Mouse (Mus musculus) stomach, embryonic 14.5 days (tissue): ENCODE data around the gene Mgea5. TPM values are rescaled to one million over a fixed set of nuclear protein-coding genes. Genes with fewer than 3 reads are reported as not detected.
A peak's percentile ranks its signal among the peaks of the same experiment; 100 is the strongest.

Experiments
- ATAC-seq: fragments of 200-750 bp; cut with Nextera tagmentation; 2 replicates; pipeline ENCODE4 v1.8.0; 2017; ENCODE audit warnings: low read depth, moderate TSS enrichment; ENCODE audit not compliant: insufficient number of reproducible peaks, insufficient read depth, low FRiP score
- H3K27ac ChIP-seq: fragments of 300-500 bp; sonication (generic); 2 replicates; pipeline ENCODE4 v1.5.1; 2014; ENCODE audit warnings: mild to moderate bottlenecking, low read length, moderate library complexity, mixed read lengths
- H3K27me3 ChIP-seq: fragments of 300-500 bp; sonication (generic); 2 replicates; pipeline ENCODE4 v1.6.1; 2014; ENCODE audit warnings: low read length, control low read depth, mixed read lengths; ENCODE audit not compliant: control insufficient read depth, insufficient read depth
- H3K36me3 ChIP-seq: fragments of 300-500 bp; sonication (generic); 2 replicates; pipeline ENCODE4 v1.6.1; 2014; ENCODE audit warnings: mild to moderate bottlenecking, control low read depth, low read length, moderate library complexity, mixed read lengths; ENCODE audit not compliant: control insufficient read depth, insufficient read depth
- H3K4me1 ChIP-seq: fragments of 300-500 bp; sonication (generic); 2 replicates; pipeline ENCODE4 v1.6.1; 2014; ENCODE audit warnings: low read length, control low read depth, mixed read lengths; ENCODE audit not compliant: control insufficient read depth, insufficient read depth
- H3K4me2 ChIP-seq: fragments of 300-500 bp; sonication (generic); replicated peaks from 2 replicates; pipeline ENCODE4 v1.6.1; 2014; ENCODE audit warnings: low read depth, low read length, control low read depth
- H3K4me3 ChIP-seq: fragments of 300-500 bp; sonication (generic); 2 replicates; pipeline ENCODE4 v1.5.1; 2014; ENCODE audit warnings: low read depth, low read length, control low read depth
- H3K9ac ChIP-seq: fragments of 300-500 bp; sonication (generic); replicated peaks from 2 replicates; pipeline ENCODE4 v1.6.1; 2014; ENCODE audit warnings: low read depth, mild to moderate bottlenecking, control low read depth, low read length, moderate library complexity, mixed read lengths
- H3K9me3 ChIP-seq: fragments of 300-500 bp; sonication (generic); 2 replicates; pipeline ENCODE4 v1.6.1; 2016; ENCODE audit warnings: low read depth, low read length, control low read depth; ENCODE audit not compliant: control insufficient read depth
- WGBS: fragments of 180-500 bp; shearing (Covaris S2); extraction: QIAGEN DNeasy Blood & Tissue Kit; methylation state at CpG from one replicate; pipeline ENCODE4 v1.1.7; 2014; 5-methylcytosine and 5-hydroxymethylcytosine counted together
- polyA plus RNA-seq: library from polyadenylated mRNA; unstranded; fragments of >200 nt; fragmentation: Nextera tagmentation; extraction: Ambion mirVana; gene quantifications from 2 replicates; pipeline ENCODE4 v1.2.1, GENCODE M21; 2014

Gene Mgea5
- polyA plus RNA-seq, 1 experiment from 2014 or later: 74.8 TPM

GRCm38 (mm10) chr19:45749243-45750043, 34.2 kb downstream of the Mgea5 start, which contains the start of gene Npm3:
TSS of gene Npm3 (minus strand) at chr19:45749591.
- H3K4me2 ChIP-seq: peak within 1 kb of the TSS; percentile 95
- WGBS: 1% methylated on average over 60 of the region's 60 CpGs
- 0 out of 2 replicates have a peak within 1 kb of the TSS, but pooled peaks have one; percentile 21 for H3K27ac ChIP-seq

GRCm38 (mm10) chr19:45748691-45749242, 34.9 kb downstream of the Mgea5 start:
- H3K27ac ChIP-seq: no peak overlapping the region
- no peaks in the 10 kb centered on the region for H3K9me3 ChIP-seq
- peak; percentile 34 for ATAC-seq
- peak overlapping the region; percentile 95 for H3K4me2 ChIP-seq
- peaks cover 24% of the 10 kb centered on the region for H3K27me3 ChIP-seq
- under 1% methylated on average over 33 of the region's 33 CpGs for whole genome bisulfite sequencing
- H3K9ac ChIP-seq: peak overlapping the region; percentile 89
- peak overlapping the region; percentile 85 for H3K4me3 ChIP-seq
- H3K36me3 ChIP-seq: peaks cover 19% of the 10 kb centered on the region; the same call in 1 of the 2 replicates
- peaks cover 9% of the 10 kb centered on the region; the same call in 1 of the 2 replicates for H3K4me1 ChIP-seq

More at GRCm38 (mm10) chr19:45749243-45750043, 34.2 kb downstream of the Mgea5 start, which contains the start of gene Npm3:
- Histone ChIP-seq H3K4me1 (peaks cover 9% of the 10 kb centered on the region; the same call in 1 of the 2 replicates), H3K9me3 (no peaks in the 10 kb centered on the region), H3K27me3 (peaks cover 17% of the 10 kb centered on the region), H3K36me3 (peaks cover 26% of the 10 kb centered on the region), H3K9ac (peak within 1 kb of the TSS; percentile 89), H3K4me3 (peak within 1 kb of the TSS; percentile 85)
- ATAC-seq: peak; percentile 70

- H3K27ac ChIP-seq: no peak overlapping the region
- H3K4me2 ChIP-seq: peak overlapping the region; percentile 95
- peaks cover 15% of the 10 kb centered on the region; the same call in 1 of the 2 replicates for H3K36me3 ChIP-seq
- H3K27me3 ChIP-seq: peaks cover 29% of the 10 kb centered on the region
- H3K9me3 ChIP-seq: no peaks in the 10 kb centered on the region
- H3K4me3 ChIP-seq: peak overlapping the region; percentile 85
- peak overlapping the region; percentile 89; the same call in 1 of the 2 replicates for H3K9ac ChIP-seq
- 40% methylated on average over 9 of the region's 9 CpGs for WGBS
- peaks cover 9% of the 10 kb centered on the region; the same call in 1 of the 2 replicates for H3K4me1 ChIP-seq
- ATAC-seq: no peak
Observed at GRCm38 (mm10) chr19:45748206-45748605, 35.4 kb downstream of the Mgea5 start.

GRCm38 (mm10) chr19:45747028-45747867, 36.4 kb downstream of the Mgea5 start:
- H3K9ac ChIP-seq: no peak overlapping the region
- no peak overlapping the region for H3K27ac ChIP-seq
- peaks cover 33% of the 10 kb centered on the region for H3K27me3 ChIP-seq
- H3K4me1 ChIP-seq: peaks cover 16% of the 10 kb centered on the region
- H3K36me3 ChIP-seq: peaks cover 10% of the 10 kb centered on the region; the same call in 1 of the 2 replicates
- 20% methylated on average over 11 of the region's 11 CpGs for WGBS
- H3K4me3 ChIP-seq: no peak overlapping the region
- H3K9me3 ChIP-seq: no peaks in the 10 kb centered on the region
- H3K4me2 ChIP-seq: no peak overlapping the region
- ATAC-seq: no peak

GRCm38 (mm10) chr19:45746153-45747020, 37.2 kb downstream of the Mgea5 start:
- Histone ChIP-seq H3K9me3 (no peaks in the 10 kb centered on the region), H3K4me1 (peaks cover 22% of the 10 kb centered on the region), H3K27me3 (peaks cover 42% of the 10 kb centered on the region), H3K4me3 (no peak overlapping the region), H3K4me2 (no peak overlapping the region), H3K9ac (no peak overlapping the region), H3K36me3 (peaks cover 4% of the 10 kb centered on the region; the same call in 1 of the 2 replicates), H3K27ac (no peak overlapping the region)
- ATAC-seq: no peak
- WGBS: 10% methylated on average over 29 of the region's 29 CpGs

- Histone ChIP-seq H3K4me2 (no peak overlapping the region), H3K36me3 (peaks cover 2% of the 10 kb centered on the region; the same call in 1 of the 2 replicates), H3K4me1 (peaks cover 22% of the 10 kb centered on the region), H3K27me3 (peaks cover 48% of the 10 kb centered on the region), H3K4me3 (no peak overlapping the region), H3K27ac (no peak overlapping the region), H3K9me3 (no peaks in the 10 kb centered on the region), H3K9ac (no peak overlapping the region)
- WGBS: 7% methylated on average over 32 of the region's 32 CpGs
- no peak for ATAC-seq
Observed at GRCm38 (mm10) chr19:45745344-45746152, 38.1 kb downstream of the Mgea5 start.

- Histone ChIP-seq H3K4me1 (peaks cover 21% of the 10 kb centered on the region), H3K27me3 (peaks cover 62% of the 10 kb centered on the region), H3K4me2 (no peak overlapping the region), H3K9ac (no peak overlapping the region), H3K9me3 (no peaks in the 10 kb centered on the region), H3K4me3 (no peak overlapping the region), H3K36me3 (no peaks in the 10 kb centered on the region; the same call in 1 of the 2 replicates), H3K27ac (no peak overlapping the region)
- WGBS: 24% methylated on average over 7 of the region's 7 CpGs
- ATAC-seq: no peak
Observed at GRCm38 (mm10) chr19:45743619-45744018, 40.0 kb downstream of the Mgea5 start.
